Mouse (Mus musculus) limb, embryonic 11.5 days (tissue): ENCODE measurements at regions not wholly inside any gene's neighbourhood (a gene's known extent, or its start where the extent isn't known, plus 50 kb on each side); places are given as distances from the start of the nearest gene placed in this dataset.

Source experiments
- ATAC-seq: fragments of 200-750 bp; cut with Nextera tagmentation; 2 replicates; pipeline ENCODE4 v1.8.0; 2017; ENCODE audit warnings: low read depth; ENCODE audit not compliant: insufficient number of reproducible peaks, low FRiP score, low TSS enrichment
- DNase-seq: peaks from one replicate; pipeline ENCODE4 v3.0.0-alpha.2; 2015; ENCODE audit warnings: low spot score
- H3K27ac ChIP-seq: fragments of 300-500 bp; sonication (generic); replicated peaks from 2 replicates; pipeline ENCODE4 v1.5.1; 2014; ENCODE audit warnings: low read depth, mild to moderate bottlenecking, low read length
- H3K27me3 ChIP-seq: fragments of 300-500 bp; sonication (generic); 2 replicates; pipeline ENCODE4 v1.6.1; 2014; ENCODE audit warnings: mild to moderate bottlenecking, low read length, mixed read lengths; ENCODE audit not compliant: control insufficient read depth, insufficient read depth
- H3K36me3 ChIP-seq: fragments of 300-500 bp; sonication (generic); 2 replicates; pipeline ENCODE4 v1.6.1; 2014; ENCODE audit warnings: mild to moderate bottlenecking, low read length, moderate library complexity, mixed read lengths; ENCODE audit not compliant: control insufficient read depth, insufficient read depth
- H3K4me1 ChIP-seq: fragments of 300-500 bp; sonication (generic); 2 replicates; pipeline ENCODE4 v1.6.1; 2014; ENCODE audit warnings: low read length, mixed read lengths; ENCODE audit not compliant: control insufficient read depth, insufficient read depth
- H3K4me2 ChIP-seq: fragments of 300-500 bp; sonication (generic); 2 replicates; pipeline ENCODE4 v1.6.1; 2014; ENCODE audit warnings: low read depth, mild to moderate bottlenecking, moderate library complexity; ENCODE audit not compliant: severe bottlenecking
- H3K4me3 ChIP-seq: fragments of 300-500 bp; sonication (generic); 2 replicates; pipeline ENCODE4 v1.5.1; 2014; ENCODE audit warnings: low read depth, low read length
- H3K9ac ChIP-seq: fragments of 300-500 bp; sonication (generic); 2 replicates; pipeline ENCODE4 v1.6.1; 2014; ENCODE audit warnings: mild to moderate bottlenecking, low read length
- H3K9me3 ChIP-seq: fragments of 300-500 bp; sonication (generic); 2 replicates; pipeline ENCODE4 v1.6.1; 2016; ENCODE audit warnings: low read length; ENCODE audit not compliant: control insufficient read depth
- WGBS: fragments of 180-500 bp; shearing (Covaris S2); extraction: QIAGEN DNeasy Blood & Tissue Kit; methylation state at CpG from one replicate; pipeline ENCODE4 v1.1.7; 2014; 5-methylcytosine and 5-hydroxymethylcytosine counted together

GRCm38 (mm10) chr6:84269023-84269422 is 260.6 kb downstream of the Dysf start:
- Histone ChIP-seq H3K4me2 (no peak overlapping the region), H3K27me3 (no peaks in the 10 kb centered on the region), H3K4me1 (peaks cover 20% of the 10 kb centered on the region), H3K9me3 (no peaks in the 10 kb centered on the region), H3K9ac (no peak overlapping the region), H3K4me3 (no peak overlapping the region), H3K36me3 (no peaks in the 10 kb centered on the region), H3K27ac (no peak overlapping the region)
- ATAC-seq = no peak
- 58% methylated on average over 3 of the region's 3 CpGs for WGBS
- DNase-seq = no peak

GRCm38 (mm10) chr6:84268111-84268510 is 259.7 kb downstream of the Dysf start:
- Histone ChIP-seq H3K36me3 (no peaks in the 10 kb centered on the region), H3K4me2 (no peak overlapping the region), H3K9ac (no peak overlapping the region), H3K27ac (no peak overlapping the region), H3K4me1 (peaks cover 17% of the 10 kb centered on the region), H3K4me3 (no peak overlapping the region), H3K9me3 (no peaks in the 10 kb centered on the region), H3K27me3 (no peaks in the 10 kb centered on the region)
- 92% methylated on average over 4 of the region's 4 CpGs for WGBS
- DNase-seq = no peak
- ATAC-seq = no peak

GRCm38 (mm10) chr6:84267526-84267925 is 259.1 kb downstream of the Dysf start:
- no peak for ATAC-seq
- H3K4me2 ChIP-seq = no peak overlapping the region
- no peak overlapping the region for H3K4me3 ChIP-seq
- H3K36me3 ChIP-seq = no peaks in the 10 kb centered on the region
- peaks cover 11% of the 10 kb centered on the region for H3K4me1 ChIP-seq
- H3K27me3 ChIP-seq = no peaks in the 10 kb centered on the region
- WGBS = 57% methylated on average over 6 of the region's 6 CpGs
- H3K9me3 ChIP-seq = no peaks in the 10 kb centered on the region
- no peak overlapping the region for H3K27ac ChIP-seq
- no peak overlapping the region for H3K9ac ChIP-seq
- no peak for DNase-seq

GRCm38 (mm10) chr6:84266736-84267135 is 258.3 kb downstream of the Dysf start:
- no peak for ATAC-seq
- 31% methylated on average over 13 of the region's 13 CpGs for WGBS
- peaks cover 11% of the 10 kb centered on the region for H3K4me1 ChIP-seq

GRCm38 (mm10) chr6:84264681-84265080 is 256.3 kb downstream of the Dysf start:
- Histone ChIP-seq H3K36me3 (no peaks in the 10 kb centered on the region), H3K4me3 (no peak overlapping the region), H3K9ac (no peak overlapping the region), H3K4me1 (peaks cover 7% of the 10 kb centered on the region), H3K9me3 (no peaks in the 10 kb centered on the region), H3K4me2 (no peak overlapping the region), H3K27me3 (no peaks in the 10 kb centered on the region), H3K27ac (no peak overlapping the region)
- 73% methylated on average over 4 of the region's 4 CpGs for WGBS
- ATAC-seq (no peak), DNase-seq (no peak)

More at GRCm38 (mm10) chr6:84266736-84267135, 258.3 kb downstream of the Dysf start:
- H3K27ac ChIP-seq = no peak overlapping the region
- H3K9me3 ChIP-seq = no peaks in the 10 kb centered on the region
- H3K27me3 ChIP-seq = no peaks in the 10 kb centered on the region
- no peak overlapping the region for H3K9ac ChIP-seq
- no peaks in the 10 kb centered on the region for H3K36me3 ChIP-seq
- H3K4me3 ChIP-seq = no peak overlapping the region
- no peak for DNase-seq
- no peak overlapping the region for H3K4me2 ChIP-seq

- Histone ChIP-seq H3K4me3 (no peak overlapping the region), H3K27ac (no peak overlapping the region), H3K4me2 (no peak overlapping the region), H3K27me3 (no peaks in the 10 kb centered on the region), H3K9me3 (no peaks in the 10 kb centered on the region), H3K9ac (no peak overlapping the region), H3K36me3 (no peaks in the 10 kb centered on the region), H3K4me1 (peaks cover 7% of the 10 kb centered on the region)
- ATAC-seq = no peak
- WGBS = 46% methylated on average over 2 of the region's 2 CpGs
- DNase-seq = no peak
These were observed 255.3 kb downstream of the Dysf start for GRCm38 (mm10) chr6:84263686-84264085.

GRCm38 (mm10) chr6:84262766-84263165 is 254.4 kb downstream of the Dysf start:
- Histone ChIP-seq H3K36me3 (no peaks in the 10 kb centered on the region), H3K4me1 (peaks cover 7% of the 10 kb centered on the region), H3K27ac (no peak overlapping the region), H3K27me3 (no peaks in the 10 kb centered on the region), H3K9me3 (no peaks in the 10 kb centered on the region), H3K4me2 (no peak overlapping the region), H3K9ac (no peak overlapping the region), H3K4me3 (no peak overlapping the region)
- DNase-seq (no peak), ATAC-seq (no peak)
- 48% methylated on average over 6 of the region's 6 CpGs for WGBS

- Histone ChIP-seq H3K27me3 (no peaks in the 10 kb centered on the region), H3K9ac (no peak overlapping the region), H3K9me3 (no peaks in the 10 kb centered on the region), H3K4me1 (peaks cover 2% of the 10 kb centered on the region; the same call in 1 of the 2 replicates), H3K27ac (no peak overlapping the region), H3K4me3 (no peak overlapping the region), H3K4me2 (no peak overlapping the region), H3K36me3 (no peaks in the 10 kb centered on the region)
- 83% methylated on average over 3 of the region's 3 CpGs for WGBS
- DNase-seq (no peak), ATAC-seq (no peak)
These were observed 253.1 kb downstream of the Dysf start for GRCm38 (mm10) chr6:84261483-84261882.
